Mouse (Mus musculus) layer of hippocampus, postnatal 25 days (tissue): ENCODE results near the gene Lce1a2. TPM values are rescaled to one million over a fixed set of nuclear protein-coding genes. Genes with fewer than 3 reads are reported as not detected.

Experiments used
- DNase-seq, 2 experiments: peaks; one replicate each; pipeline ENCODE4 v3.0.0; 2022; ENCODE audit warnings: mixed read lengths in 2 of 2, low spot score in 1 of 2; ENCODE audit errors: extremely low spot score in 1 of 2
- total RNA-seq, 2 experiments: library from RNA; stranded (reverse); gene quantifications; 2 replicates each; pipeline ENCODE4 v1.2.3; 2021

Gene Lce1a2
- total RNA-seq, result not detected

- DNase-seq, result no peak
Measured at GRCm38 (mm10) chr3:92670215-92670614, at the start of gene Lce1a2. TSS of gene Lce1a2 (minus strand) at chr3:92670315.

DNA sequence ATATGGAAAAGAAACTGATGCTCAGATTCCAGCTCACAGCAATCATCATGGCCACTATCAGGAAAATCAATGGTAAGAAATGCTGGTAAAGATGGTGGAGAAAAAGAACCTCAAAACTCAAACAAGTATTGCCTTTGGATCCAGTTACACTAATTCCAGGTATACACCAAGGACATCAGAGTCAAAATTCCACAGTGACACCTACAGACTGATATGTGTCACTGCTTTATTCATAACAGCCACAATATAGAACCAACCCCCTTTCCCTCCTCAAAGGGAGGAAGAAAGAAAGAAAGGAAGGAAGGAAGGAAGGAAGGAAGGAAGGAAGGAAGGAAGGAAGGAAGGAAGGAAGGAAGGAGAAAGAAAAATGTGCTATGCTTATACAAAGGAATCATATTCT, 45.0 kb upstream of the Lce1a2 start:
- no peak for DNase-seq

GRCm38 (mm10) chr3:92708974-92709373, 38.9 kb upstream of the Lce1a2 start, which contains the start of gene Lce1e:
TSS of gene Lce1e (minus strand) at chr3:92709074.
- no peak for DNase-seq

- no peak for DNase-seq
Measured at GRCm38 (mm10) chr3:92694613-92695012, 24.5 kb upstream of the Lce1a2 start.

DNA sequence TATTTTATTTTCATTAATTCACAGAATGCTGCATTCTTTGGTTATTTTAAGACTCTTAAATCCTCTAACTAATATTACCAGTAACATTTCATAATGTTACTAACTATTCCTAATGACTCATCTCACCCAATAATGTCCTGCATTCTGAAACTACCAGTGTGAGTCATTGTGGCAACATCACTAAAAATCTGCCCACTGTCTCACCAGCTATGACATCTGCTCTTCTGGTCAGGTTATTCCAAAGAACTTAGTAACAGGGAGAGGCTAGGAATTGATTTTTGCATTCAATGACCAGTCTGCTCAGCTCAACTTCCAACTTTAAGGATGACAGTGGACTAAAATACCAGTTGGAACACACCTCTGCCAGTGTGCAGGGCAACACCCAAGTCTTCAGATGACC, 21.6 kb upstream of the Lce1a2 start:
- no peak for DNase-seq

DNA sequence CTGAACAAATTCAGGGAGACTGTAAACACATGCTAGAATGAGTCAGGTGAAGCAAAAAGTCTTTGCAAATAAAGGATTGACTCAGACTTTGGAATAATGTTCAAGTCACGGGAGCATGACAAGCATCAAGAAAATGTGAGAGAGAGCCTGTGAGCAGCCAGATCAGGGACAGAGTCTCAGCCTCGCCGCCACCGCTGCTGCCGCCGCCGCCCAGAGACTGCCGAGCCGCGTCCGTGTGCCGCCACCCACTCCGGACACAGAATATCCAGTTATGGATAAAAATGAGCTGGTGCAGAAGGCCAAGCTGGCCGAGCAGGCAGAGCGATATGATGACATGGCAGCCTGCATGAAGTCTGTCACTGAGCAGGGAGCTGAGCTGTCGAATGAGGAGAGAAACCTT, 19.0 kb upstream of the Lce1a2 start:
- DNase-seq, result peak in 1 of 2 experiments; percentile 4

GRCm38 (mm10) chr3:92687110-92687509, 17.0 kb upstream of the Lce1a2 start, which contains the start of gene Lce1d:
TSS of gene Lce1d (minus strand) at chr3:92687210.
- no peak for DNase-seq

GRCm38 (mm10) chr3:92678947-92679346, 8.8 kb upstream of the Lce1a2 start, which contains the start of gene Lce1c:
TSS of gene Lce1c (plus strand) at chr3:92679247.
- DNase-seq, result no peak

GRCm38 (mm10) chr3:92656826-92657225, 13.3 kb downstream of the Lce1a2 start, which contains the start of gene Lce1b:
TSS of gene Lce1b (minus strand) at chr3:92656926.
- DNase-seq, result no peak

GRCm38 (mm10) chr3:92648207-92648606, 21.9 kb downstream of the Lce1a2 start, which contains the start of gene Lce1a1:
TSS of gene Lce1a1 (minus strand) at chr3:92648307.
- no peak for DNase-seq

DNA sequence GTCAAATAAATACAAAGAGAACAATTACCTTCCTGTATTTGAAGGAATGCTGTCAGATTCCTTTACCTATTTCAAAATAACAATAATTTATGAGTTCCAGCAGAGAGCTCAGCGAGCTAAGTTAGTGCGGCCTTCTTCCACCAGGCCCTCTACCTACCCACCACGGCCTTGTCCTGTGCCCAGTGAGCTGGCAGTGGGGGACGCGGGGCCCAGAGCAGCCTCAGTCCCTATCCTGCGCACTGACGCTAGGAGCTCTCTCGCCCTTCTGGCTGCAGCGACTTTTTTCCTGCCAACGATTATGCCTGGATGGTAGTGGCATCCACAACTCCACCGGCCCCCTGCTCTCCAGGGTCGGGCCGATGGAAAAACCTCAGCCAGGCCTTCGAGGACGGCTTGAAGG, 30.3 kb downstream of the Lce1a2 start:
- no peak for DNase-seq

- DNase-seq, result no peak
Measured at GRCm38 (mm10) chr3:92638653-92638991, 31.5 kb downstream of the Lce1a2 start.

GRCm38 (mm10) chr3:92637745-92638652, 32.1 kb downstream of the Lce1a2 start:
- no peak for DNase-seq

GRCm38 (mm10) chr3:92621560-92621959, 48.6 kb downstream of the Lce1a2 start, which contains the start of gene Lce6a:
TSS of gene Lce6a (minus strand) at chr3:92621660.
- DNase-seq, result no peak

Other genes starting within 250 kb of the Lce1a2 start
- 1 to 10 TPM; 2.3 to 3.6 TPM for gene Gm9774, start 240.9 kb downstream of the Lce1a2 start, total RNA-seq
- gene Sprr2k, start 237.7 kb downstream of the Lce1a2 start, total RNA-seq, result not detected
- gene Sprr1b, start 231.5 kb downstream of the Lce1a2 start, total RNA-seq, result not detected
- gene Sprr3, start 211.6 kb downstream of the Lce1a2 start, total RNA-seq, result not detected
- gene Sprr1a, start 184.4 kb downstream of the Lce1a2 start, total RNA-seq, result not detected
- gene Sprr4, start 169.8 kb downstream of the Lce1a2 start, total RNA-seq, result not detected
- not detected for gene 2310046K23Rik, start 135.8 kb downstream of the Lce1a2 start, total RNA-seq
- not detected for gene Ivl, start 96.6 kb downstream of the Lce1a2 start, total RNA-seq
- gene Smcp, start 81.3 kb downstream of the Lce1a2 start, total RNA-seq, result not detected
- not detected for gene 2210017I01Rik, start 62.8 kb downstream of the Lce1a2 start, total RNA-seq
- not detected for gene Lce6a, start 48.7 kb downstream of the Lce1a2 start, total RNA-seq
- gene Lce1a1, start 22.0 kb downstream of the Lce1a2 start, total RNA-seq, result not detected
- not detected for gene Lce1b, start 13.4 kb downstream of the Lce1a2 start, total RNA-seq
- gene Lce1c, start 8.9 kb upstream of the Lce1a2 start, total RNA-seq, result not detected
- not detected for gene Lce1d, start 16.9 kb upstream of the Lce1a2 start, total RNA-seq
- not detected for gene Lce1e, start 38.8 kb upstream of the Lce1a2 start, total RNA-seq
- not detected for gene Lce1f, start 50.0 kb upstream of the Lce1a2 start, total RNA-seq
- not detected for gene Gm38119, start 68.8 kb upstream of the Lce1a2 start, total RNA-seq
- not detected for gene Lce1g, start 82.0 kb upstream of the Lce1a2 start, total RNA-seq
- not detected for gene Lce1h, start 94.8 kb upstream of the Lce1a2 start, total RNA-seq
- gene Lce1i, start 108.6 kb upstream of the Lce1a2 start, total RNA-seq, result not detected
- gene Lce1j, start 120.2 kb upstream of the Lce1a2 start, total RNA-seq, result not detected
- not detected for gene Lce1k, start 137.6 kb upstream of the Lce1a2 start, total RNA-seq
- gene Kprp, start 156.9 kb upstream of the Lce1a2 start, total RNA-seq, result not detected
- not detected for gene Lce1l, start 181.0 kb upstream of the Lce1a2 start, total RNA-seq
- gene 2310050C09Rik, start 199.9 kb upstream of the Lce1a2 start, total RNA-seq, result not detected